Mouse (Mus musculus) heart, postnatal 0 days (tissue): ENCODE measurements around the gene Tent4a. TPM values are rescaled to one million over a fixed set of nuclear protein-coding genes. Genes with fewer than 3 reads are reported as not detected.
A peak's percentile ranks its signal among the peaks of the same experiment; 100 is the strongest.

Experiments used
- ATAC-seq: fragments of 200-750 bp; cut with Nextera tagmentation; 2 replicates; pipeline ENCODE4 v1.8.0; 2017; ENCODE audit warnings: low read depth, moderate number of reproducible peaks, moderate library complexity; ENCODE audit not compliant: insufficient read depth
- DNase-seq: peaks from one replicate; pipeline ENCODE4 v3.0.0-alpha.2; 2016; ENCODE audit warnings: low spot score
- H3K27ac ChIP-seq: fragments of 300-500 bp; sonication (generic); 2 replicates; pipeline ENCODE4 v1.5.1; 2014; ENCODE audit warnings: low read depth, mild to moderate bottlenecking
- H3K27me3 ChIP-seq: fragments of 300-500 bp; sonication (generic); 2 replicates; pipeline ENCODE4 v1.6.1; 2014; ENCODE audit warnings: low read length, mixed read lengths; ENCODE audit not compliant: control insufficient read depth, insufficient read depth
- H3K36me3 ChIP-seq: fragments of 300-500 bp; sonication (generic); replicated peaks from 2 replicates; pipeline ENCODE4 v1.6.1; 2014; ENCODE audit warnings: low read length, mixed read lengths; ENCODE audit not compliant: control insufficient read depth, insufficient read depth
- H3K4me1 ChIP-seq: fragments of 300-500 bp; sonication (generic); 2 replicates; pipeline ENCODE4 v1.6.1; 2014; ENCODE audit warnings: antibody characterized with exemption; ENCODE audit not compliant: control insufficient read depth, insufficient read depth
- H3K4me2 ChIP-seq: fragments of 300-500 bp; sonication (generic); 2 replicates; pipeline ENCODE4 v1.6.1; 2014; ENCODE audit warnings: low read depth, mild to moderate bottlenecking, low read length, moderate library complexity
- H3K4me3 ChIP-seq: fragments of 300-500 bp; sonication (generic); 2 replicates; pipeline ENCODE4 v1.5.1; 2014; ENCODE audit warnings: low read depth, low read length
- H3K9ac ChIP-seq: fragments of 300-500 bp; sonication (generic); replicated peaks from 2 replicates; pipeline ENCODE4 v1.6.1; 2014; ENCODE audit warnings: low read depth, low read length, mixed read lengths
- H3K9me3 ChIP-seq: fragments of 300-500 bp; sonication (generic); replicated peaks from 2 replicates; pipeline ENCODE4 v1.6.1; 2016; ENCODE audit warnings: low read length; ENCODE audit not compliant: control insufficient read depth
- CTCF ChIP-seq: IDR thresholded peaks from 2 replicates; pipeline ENCODE4 v1.5.1; 2016; ENCODE audit warnings: antibody characterized with exemption, control low read depth, low read depth
- EP300 ChIP-seq: IDR thresholded peaks from 2 replicates; pipeline ENCODE4 v1.6.1; 2016; ENCODE audit warnings: antibody characterized with exemption, low read depth
- WGBS: fragments of 180-500 bp; shearing (Covaris S2); extraction: QIAGEN DNeasy Blood & Tissue Kit; methylation state at CpG from one replicate; pipeline ENCODE4 v1.1.7; 2014; 5-methylcytosine and 5-hydroxymethylcytosine counted together
- polyA plus RNA-seq: library from polyadenylated mRNA; unstranded; fragments of >200 nt; fragmentation: Nextera tagmentation; extraction: Ambion mirVana; gene quantifications from 2 replicates; pipeline ENCODE4 v1.2.1, GENCODE M21; 2015
- total RNA-seq: library from RNA; depleted of rRNA; stranded (reverse); fragments of >200 nt; gene quantifications from 2 replicates; pipeline ENCODE4 v1.2.3, GENCODE M21; 2014; ENCODE audit warnings: low replicate concordance

Tent4a gene
- total and polyA plus RNA-seq, 2 experiments from 2014 or later = 1.9 to 6.5 TPM

DNA sequence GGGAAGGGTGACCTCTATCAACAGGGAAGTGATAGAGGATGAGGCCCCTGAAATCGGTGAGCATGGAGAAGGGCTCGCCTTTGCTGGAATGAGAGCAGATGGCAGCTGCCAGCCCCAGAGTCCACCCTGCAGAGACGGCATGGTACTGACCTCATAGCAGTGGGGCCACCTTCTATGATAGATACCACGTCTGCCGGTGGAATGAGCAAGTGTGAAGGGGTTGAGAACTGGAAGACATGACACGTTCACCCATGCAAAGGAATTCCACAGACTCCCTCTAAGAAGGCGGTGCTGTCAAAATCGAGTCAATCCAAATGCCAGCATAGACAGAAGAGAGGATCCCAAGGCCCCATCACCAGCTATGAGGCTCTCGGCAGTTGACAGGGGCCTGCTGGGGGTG is 19.8 kb upstream of the Tent4a start:
- Histone ChIP-seq H3K9me3 (no peaks in the 10 kb centered on the region), H3K36me3 (no peaks in the 10 kb centered on the region), H3K9ac (no peak overlapping the region), H3K27me3 (no peaks in the 10 kb centered on the region), H3K4me3 (no peak overlapping the region), H3K4me2 (no peak overlapping the region), H3K4me1 (peaks cover 8% of the 10 kb centered on the region; the same call in 1 of the 2 replicates), H3K27ac (no peak overlapping the region)
- TF ChIP-seq CTCF = no peak
- TF ChIP-seq EP300 = no peak
- no peak for ATAC-seq
- DNase-seq = no peak
- WGBS = 60% methylated on average over 9 of the region's 9 CpGs

- DNase-seq (no peak), ATAC-seq (no peak)
- Histone ChIP-seq H3K27me3 (no peaks in the 10 kb centered on the region), H3K9ac (no peak overlapping the region), H3K4me1 (no peaks in the 10 kb centered on the region), H3K4me2 (no peak overlapping the region), H3K27ac (no peak overlapping the region), H3K4me3 (no peak overlapping the region), H3K36me3 (no peaks in the 10 kb centered on the region), H3K9me3 (no peaks in the 10 kb centered on the region)
- WGBS = 22% methylated on average over 5 of the region's 5 CpGs
- TF ChIP-seq EP300 = no peak
- TF ChIP-seq CTCF = peak; percentile 92
Measured at GRCm38 (mm10) chr13:69553024-69553423, 18.6 kb upstream of the Tent4a start.

GRCm38 (mm10) chr13:69550831-69551230 is 16.4 kb upstream of the Tent4a start:
- Histone ChIP-seq H3K27me3 (no peaks in the 10 kb centered on the region), H3K4me1 (no peaks in the 10 kb centered on the region), H3K9me3 (no peaks in the 10 kb centered on the region), H3K4me2 (no peak overlapping the region), H3K9ac (no peak overlapping the region), H3K4me3 (no peak overlapping the region), H3K27ac (no peak overlapping the region), H3K36me3 (no peaks in the 10 kb centered on the region)
- ATAC-seq (no peak), DNase-seq (no peak)
- WGBS = 79% methylated on average over 2 of the region's 2 CpGs
- TF ChIP-seq CTCF = no peak
- TF ChIP-seq EP300 = no peak

DNA sequence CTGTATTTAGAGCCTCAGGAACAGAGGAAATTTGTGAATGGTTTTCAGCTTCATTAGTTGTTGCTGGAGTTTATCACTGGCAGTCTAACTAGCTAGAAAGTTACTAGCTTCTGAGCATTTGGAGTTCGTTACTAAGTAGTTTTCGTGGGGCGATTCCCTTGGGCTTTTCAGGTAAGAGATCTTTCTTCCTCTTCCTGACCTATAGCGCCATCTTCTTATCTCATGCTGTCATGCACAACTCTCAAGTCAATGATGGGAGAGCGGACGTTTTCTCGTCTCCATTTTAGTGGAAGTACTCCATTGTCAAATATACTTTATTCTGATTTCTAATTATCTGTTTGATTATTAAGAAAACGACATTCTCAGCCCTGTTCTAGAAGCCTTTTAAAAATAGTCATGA is 15.6 kb upstream of the Tent4a start:
- H3K9ac ChIP-seq = no peak overlapping the region
- H3K27ac ChIP-seq = no peak overlapping the region
- H3K4me1 ChIP-seq = no peaks in the 10 kb centered on the region
- TF ChIP-seq CTCF = peak; percentile 18; the same call in 1 of the 2 replicates
- TF ChIP-seq EP300 = no peak
- H3K27me3 ChIP-seq = no peaks in the 10 kb centered on the region
- H3K4me2 ChIP-seq = no peak overlapping the region
- DNase-seq (no peak), ATAC-seq (no peak)
- H3K4me3 ChIP-seq = no peak overlapping the region
- 37% methylated on average over 8 of the region's 8 CpGs for WGBS
- no peaks in the 10 kb centered on the region for H3K36me3 ChIP-seq
- H3K9me3 ChIP-seq = no peaks in the 10 kb centered on the region

DNA sequence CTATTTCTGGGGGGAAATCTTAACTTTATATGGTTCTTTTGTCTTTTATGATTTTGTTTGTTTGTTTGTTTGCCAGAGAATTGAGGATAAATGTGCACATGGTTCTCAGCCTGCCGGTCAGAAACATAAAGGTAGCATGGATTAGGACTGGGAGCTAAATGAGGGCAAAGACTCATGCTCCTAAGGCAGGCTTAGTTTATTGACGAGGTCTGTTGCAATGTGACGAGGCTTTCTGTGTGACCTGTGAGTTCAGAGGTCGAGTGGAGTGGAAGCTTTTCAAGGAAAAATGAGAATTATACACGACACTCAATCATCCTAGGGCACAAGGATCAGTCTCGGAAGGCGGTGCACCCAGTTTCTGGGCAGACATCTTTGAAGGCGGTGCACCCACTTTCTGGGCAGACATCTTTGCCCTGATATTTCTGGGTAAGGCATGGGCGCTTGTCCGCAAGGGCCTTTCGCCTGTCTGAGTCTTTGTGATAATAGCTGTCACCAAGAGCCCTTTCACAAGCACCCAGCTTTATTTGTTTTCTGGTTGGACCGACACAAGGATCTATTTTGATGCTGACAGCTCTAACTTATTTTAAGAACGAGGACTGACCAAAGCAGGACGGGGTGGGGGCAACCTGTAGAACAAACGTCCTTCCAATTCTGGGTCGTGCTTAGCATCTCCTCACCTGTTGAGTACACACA is 13.2 kb upstream of the Tent4a start:
- Histone ChIP-seq H3K9me3 (no peaks in the 10 kb centered on the region), H3K4me1 (peaks cover 13% of the 10 kb centered on the region), H3K36me3 (no peaks in the 10 kb centered on the region), H3K27ac (no peak overlapping the region), H3K27me3 (no peaks in the 10 kb centered on the region), H3K9ac (no peak overlapping the region), H3K4me2 (no peak overlapping the region), H3K4me3 (no peak overlapping the region)
- 48% methylated on average over 16 of the region's 16 CpGs for WGBS
- TF ChIP-seq EP300 (no peak), CTCF (no peak)
- ATAC-seq (no peak), DNase-seq (no peak)

DNA sequence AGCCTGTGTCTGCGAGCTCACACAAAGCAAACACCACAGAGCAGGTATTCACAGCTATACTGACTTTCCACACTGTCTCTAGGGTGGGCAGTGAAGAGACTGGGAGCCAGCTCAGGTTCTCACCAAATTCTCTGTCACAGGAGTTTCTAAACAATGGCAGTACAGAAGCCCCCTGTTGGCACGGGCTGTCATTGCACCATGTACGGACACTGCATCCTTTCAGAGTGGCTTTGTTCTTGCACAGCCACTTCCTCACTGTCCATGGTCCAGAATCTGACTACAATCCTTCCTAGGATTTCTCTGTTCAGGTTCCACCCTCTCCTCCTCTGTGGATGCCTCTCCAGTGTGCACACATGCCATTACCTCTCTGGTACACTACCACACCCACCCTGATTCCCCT is 10.6 kb upstream of the Tent4a start:
- Histone ChIP-seq H3K4me3 (no peak overlapping the region), H3K4me1 (peaks cover 29% of the 10 kb centered on the region), H3K9me3 (no peaks in the 10 kb centered on the region), H3K4me2 (no peak overlapping the region), H3K27ac (no peak overlapping the region), H3K9ac (no peak overlapping the region), H3K27me3 (no peaks in the 10 kb centered on the region), H3K36me3 (no peaks in the 10 kb centered on the region)
- TF ChIP-seq CTCF (peak; percentile 47), EP300 (no peak)
- ATAC-seq = no peak
- DNase-seq = no peak
- WGBS = 38% methylated on average over 3 of the region's 3 CpGs
